Mouse (Mus musculus) heart, embryonic 15.5 days (tissue): ENCODE data around the gene Ptpn23. TPM values are rescaled to one million over a fixed set of nuclear protein-coding genes. Genes with fewer than 3 reads are reported as not detected.

ENCODE experiments used
- ATAC-seq: fragments of 200-750 bp; cut with Nextera tagmentation; replicated peaks from 2 replicates; pipeline ENCODE4 v1.8.0; 2017; ENCODE audit warnings: low read depth, moderate TSS enrichment; ENCODE audit not compliant: insufficient number of reproducible peaks, insufficient read depth, low FRiP score
- H3K27ac ChIP-seq: fragments of 300-500 bp; sonication (generic); 2 replicates; pipeline ENCODE4 v1.5.1; 2015; ENCODE audit warnings: mild to moderate bottlenecking, inconsistent platforms
- H3K27me3 ChIP-seq: fragments of 300-500 bp; sonication (generic); 2 replicates; pipeline ENCODE4 v1.6.1; 2015; ENCODE audit warnings: inconsistent platforms
- H3K36me3 ChIP-seq: fragments of 300-500 bp; sonication (generic); 2 replicates; pipeline ENCODE4 v1.6.1; 2015; ENCODE audit warnings: mild to moderate bottlenecking, inconsistent platforms
- H3K4me1 ChIP-seq: fragments of 300-500 bp; sonication (generic); replicated peaks from 2 replicates; pipeline ENCODE4 v1.6.1; 2015; ENCODE audit warnings: inconsistent platforms
- H3K4me2 ChIP-seq: fragments of 300-500 bp; sonication (generic); 2 replicates; pipeline ENCODE4 v1.6.1; 2015; ENCODE audit warnings: inconsistent platforms, mild to moderate bottlenecking, moderate library complexity
- H3K4me3 ChIP-seq: fragments of 300-500 bp; sonication (generic); 2 replicates; pipeline ENCODE4 v1.5.1; 2015; ENCODE audit warnings: mild to moderate bottlenecking, inconsistent platforms
- H3K9ac ChIP-seq: fragments of 300-500 bp; sonication (generic); 2 replicates; pipeline ENCODE4 v1.6.1; 2015; ENCODE audit warnings: mild to moderate bottlenecking, inconsistent platforms
- H3K9me3 ChIP-seq: fragments of 300-500 bp; sonication (generic); replicated peaks from 2 replicates; pipeline ENCODE4 v1.6.1; 2016; ENCODE audit warnings: inconsistent platforms
- WGBS: fragments of 180-500 bp; shearing (Covaris S2); methylation state at CpG from one replicate; pipeline ENCODE4 v1.1.7; 2015; ENCODE audit warnings: mixed read lengths; 5-methylcytosine and 5-hydroxymethylcytosine counted together
- polyA plus RNA-seq: library from polyadenylated mRNA; unstranded; fragments of >200 nt; fragmentation: Nextera tagmentation; extraction: Ambion mirVana; gene quantifications from 2 replicates; pipeline ENCODE4 v1.2.1, GENCODE M21; 2015

Ptpn23 gene
- polyA plus RNA-seq, 1 experiment from 2014 or later: 9.8 TPM

- H3K4me2 ChIP-seq: no peak overlapping the region
- no peak overlapping the region for H3K27ac ChIP-seq
- H3K9ac ChIP-seq: no peak overlapping the region
- H3K36me3 ChIP-seq: no peaks in the 10 kb centered on the region
- H3K4me3 ChIP-seq: no peak overlapping the region
- H3K9me3 ChIP-seq: no peaks in the 10 kb centered on the region
- H3K27me3 ChIP-seq: no peaks in the 10 kb centered on the region
- ATAC-seq: no peak
- 0 out of 2 replicates have a peak, but pooled peaks cover 8% of the 10 kb centered on the region for H3K4me1 ChIP-seq
- WGBS: 69% methylated on average over 5 of the region's 5 CpGs
These were observed 57.4 kb downstream of the Ptpn23 start for GRCm38 (mm10) chr9:110350612-110351011.

GRCm38 (mm10) chr9:110350188-110350587 lies 57.8 kb downstream of the Ptpn23 start:
- no peaks in the 10 kb centered on the region for H3K27me3 ChIP-seq
- no peak overlapping the region for H3K9ac ChIP-seq
- no peak overlapping the region for H3K27ac ChIP-seq
- ATAC-seq: no peak
- 0 out of 2 replicates have a peak, but pooled peaks cover 5% of the 10 kb centered on the region for H3K4me1 ChIP-seq
- no peak overlapping the region for H3K4me3 ChIP-seq
- H3K36me3 ChIP-seq: no peaks in the 10 kb centered on the region
- H3K4me2 ChIP-seq: no peak overlapping the region
- WGBS: 85% methylated on average over 5 of the region's 5 CpGs
- no peaks in the 10 kb centered on the region for H3K9me3 ChIP-seq

DNA sequence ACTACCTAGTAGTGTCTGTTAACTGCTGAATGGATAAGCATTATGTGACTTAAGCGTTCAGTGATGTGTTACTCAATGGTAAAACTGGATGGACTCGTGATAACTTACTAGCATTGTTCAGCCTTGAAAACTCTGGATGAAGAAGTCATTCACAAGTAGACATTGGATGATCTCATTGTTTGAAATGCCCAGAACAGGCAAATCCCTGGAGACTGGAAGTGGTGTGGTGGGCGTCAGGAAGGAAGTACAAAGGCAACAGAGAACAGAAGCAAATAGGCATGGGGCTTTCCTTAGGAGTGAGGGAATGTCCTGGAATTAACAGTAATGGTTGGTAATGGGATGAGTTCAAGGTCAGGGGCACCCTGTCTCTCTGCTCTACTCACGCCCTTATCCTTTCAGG lies 59.1 kb downstream of the Ptpn23 start:
- Histone ChIP-seq H3K9me3 (no peaks in the 10 kb centered on the region), H3K27me3 (no peaks in the 10 kb centered on the region), H3K4me1 (0 out of 2 replicates have a peak, but pooled peaks cover 5% of the 10 kb centered on the region), H3K36me3 (no peaks in the 10 kb centered on the region), H3K4me2 (no peak overlapping the region), H3K27ac (no peak overlapping the region), H3K9ac (no peak overlapping the region), H3K4me3 (no peak overlapping the region)
- WGBS: 57% methylated on average over 4 of the region's 4 CpGs
- ATAC-seq: no peak

DNA sequence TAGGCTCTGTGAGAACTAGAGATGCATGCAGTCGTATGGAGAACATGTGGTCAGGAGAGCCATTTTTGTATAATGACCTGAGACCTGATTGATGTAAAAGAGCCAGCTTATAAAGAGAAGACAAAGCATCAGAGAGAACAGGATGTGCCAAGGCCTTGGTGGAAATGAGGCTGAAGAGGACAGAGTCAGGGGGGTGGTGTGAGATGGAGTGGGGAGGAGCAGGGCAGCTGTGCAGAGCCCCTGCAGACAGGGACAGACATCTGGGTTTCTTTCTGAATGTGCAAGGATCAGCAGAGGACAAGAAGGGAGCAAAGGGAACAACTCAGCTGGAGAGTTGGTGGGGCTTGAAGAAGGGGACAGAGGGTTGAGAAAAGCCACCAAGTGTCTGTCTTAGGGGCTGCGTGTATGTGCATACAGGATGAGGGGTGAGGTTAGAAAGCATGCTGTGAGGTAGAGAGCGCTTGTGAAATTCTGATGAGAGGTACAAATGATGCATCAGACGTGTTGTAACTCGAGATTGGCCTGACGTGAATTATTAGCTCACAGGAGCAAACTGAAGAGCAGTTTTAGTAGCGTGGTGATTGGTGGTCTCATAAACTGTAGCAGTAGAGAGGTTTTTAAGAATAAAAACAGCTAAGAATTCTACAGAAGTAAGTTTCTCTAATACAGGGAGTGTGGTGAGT lies 62.8 kb downstream of the Ptpn23 start:
- no peak for ATAC-seq
- no peak overlapping the region for H3K4me2 ChIP-seq
- H3K27me3 ChIP-seq: no peaks in the 10 kb centered on the region
- no peaks in the 10 kb centered on the region for H3K36me3 ChIP-seq
- no peak overlapping the region for H3K27ac ChIP-seq
- no peak overlapping the region for H3K9ac ChIP-seq
- 69% methylated on average over 7 of the region's 7 CpGs for WGBS
- no peaks in the 10 kb centered on the region for H3K4me1 ChIP-seq
- no peak overlapping the region for H3K4me3 ChIP-seq
- H3K9me3 ChIP-seq: no peaks in the 10 kb centered on the region

GRCm38 (mm10) chr9:110343805-110344204 lies 64.2 kb downstream of the Ptpn23 start:
- Histone ChIP-seq H3K4me1 (0 out of 2 replicates have a peak, but pooled peaks cover under 1% of the 10 kb centered on the region), H3K27me3 (no peaks in the 10 kb centered on the region), H3K9ac (no peak overlapping the region), H3K36me3 (no peaks in the 10 kb centered on the region), H3K9me3 (no peaks in the 10 kb centered on the region), H3K4me2 (no peak overlapping the region), H3K27ac (no peak overlapping the region), H3K4me3 (no peak overlapping the region)
- WGBS: 70% methylated on average over 6 of the region's 6 CpGs
- no peak for ATAC-seq

- no peaks in the 10 kb centered on the region for H3K27me3 ChIP-seq
- no peak overlapping the region for H3K27ac ChIP-seq
- no peak overlapping the region for H3K9ac ChIP-seq
- no peak for ATAC-seq
- H3K4me3 ChIP-seq: no peak overlapping the region
- 69% methylated on average over 8 of the region's 8 CpGs for WGBS
- no peak overlapping the region for H3K4me2 ChIP-seq
- H3K36me3 ChIP-seq: no peaks in the 10 kb centered on the region
- no peaks in the 10 kb centered on the region for H3K9me3 ChIP-seq
- H3K4me1 ChIP-seq: peaks cover 7% of the 10 kb centered on the region; the same call in 1 of the 2 replicates
These were observed 66.0 kb downstream of the Ptpn23 start for GRCm38 (mm10) chr9:110342008-110342407.

DNA sequence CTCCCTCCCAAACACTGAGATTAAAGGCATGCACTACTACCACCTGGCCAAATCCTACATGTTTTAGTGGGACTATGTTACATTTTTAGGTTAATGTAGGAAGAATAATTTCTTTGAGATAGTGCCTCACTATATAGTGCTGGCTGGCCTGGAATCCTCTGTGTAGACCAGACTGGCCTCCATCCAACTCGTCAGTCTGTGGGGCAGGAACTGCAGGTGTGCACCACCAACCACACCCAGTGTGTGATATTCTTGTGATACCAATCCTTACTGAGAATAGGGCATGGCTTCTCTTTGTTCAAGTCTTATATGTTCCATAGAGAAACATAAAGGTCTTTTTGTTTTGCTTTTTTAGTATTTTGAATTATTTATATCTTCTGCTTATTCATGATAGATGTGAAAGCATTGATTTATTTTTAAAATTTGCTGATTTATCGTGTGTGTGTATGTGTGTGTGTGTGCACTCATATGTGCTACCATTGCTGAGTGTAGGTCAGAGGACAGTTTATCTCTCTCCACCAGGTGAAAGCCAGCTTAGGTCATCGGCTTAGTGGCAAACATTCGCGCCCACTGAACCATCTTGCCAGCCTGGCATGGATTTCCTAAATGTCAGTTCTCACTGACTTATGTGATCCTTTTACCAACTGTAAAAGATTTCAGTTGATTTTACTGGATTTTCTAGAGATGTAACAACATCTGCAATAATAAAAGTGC lies 67.8 kb downstream of the Ptpn23 start:
- H3K9ac ChIP-seq: no peak overlapping the region
- no peak for ATAC-seq
- H3K36me3 ChIP-seq: no peaks in the 10 kb centered on the region
- no peak overlapping the region for H3K4me2 ChIP-seq
- no peak overlapping the region for H3K4me3 ChIP-seq
- H3K27ac ChIP-seq: no peak overlapping the region
- peaks cover 7% of the 10 kb centered on the region; the same call in 1 of the 2 replicates for H3K4me1 ChIP-seq
- 80% methylated on average over 5 of the region's 5 CpGs for WGBS
- no peaks in the 10 kb centered on the region for H3K27me3 ChIP-seq
- H3K9me3 ChIP-seq: no peaks in the 10 kb centered on the region

Other genes with a start within 250 kb of the Ptpn23 start
- 2.0 and 2.6 TPM in 2 replicates for gene Cspg5, start 164.4 kb downstream of the Ptpn23 start, polyA plus RNA-seq
- gene Elp6, start 103.0 kb downstream of the Ptpn23 start, polyA plus RNA-seq: 11.7 and 14.3 TPM in 2 replicates
- 17.5 and 23.0 TPM in 2 replicates for gene Scap, start 74.9 kb downstream of the Ptpn23 start, polyA plus RNA-seq
- 4.1 and 5.4 TPM in 2 replicates for gene Ngp, start 11.5 kb upstream of the Ptpn23 start, polyA plus RNA-seq
- gene Klhl18, start 68.5 kb upstream of the Ptpn23 start, polyA plus RNA-seq: 7.3 and 9.0 TPM in 2 replicates
- 0.52 and 0.99 TPM in 2 replicates for gene Kif9, start 68.7 kb upstream of the Ptpn23 start, polyA plus RNA-seq
- 19.7 and 20.8 TPM in 2 replicates for gene Setd2, start 124.4 kb upstream of the Ptpn23 start, polyA plus RNA-seq
- gene Nradd, start 216.2 kb upstream of the Ptpn23 start, polyA plus RNA-seq: 17.7 and 22.9 TPM in 2 replicates
- gene Nbeal2, start 245.9 kb upstream of the Ptpn23 start, polyA plus RNA-seq: 1.8 and 4.2 TPM in 2 replicates
- 130 and 138 TPM in 2 replicates for gene Ccdc12, start 248.3 kb upstream of the Ptpn23 start, polyA plus RNA-seq